In the genomic region with DNA sequence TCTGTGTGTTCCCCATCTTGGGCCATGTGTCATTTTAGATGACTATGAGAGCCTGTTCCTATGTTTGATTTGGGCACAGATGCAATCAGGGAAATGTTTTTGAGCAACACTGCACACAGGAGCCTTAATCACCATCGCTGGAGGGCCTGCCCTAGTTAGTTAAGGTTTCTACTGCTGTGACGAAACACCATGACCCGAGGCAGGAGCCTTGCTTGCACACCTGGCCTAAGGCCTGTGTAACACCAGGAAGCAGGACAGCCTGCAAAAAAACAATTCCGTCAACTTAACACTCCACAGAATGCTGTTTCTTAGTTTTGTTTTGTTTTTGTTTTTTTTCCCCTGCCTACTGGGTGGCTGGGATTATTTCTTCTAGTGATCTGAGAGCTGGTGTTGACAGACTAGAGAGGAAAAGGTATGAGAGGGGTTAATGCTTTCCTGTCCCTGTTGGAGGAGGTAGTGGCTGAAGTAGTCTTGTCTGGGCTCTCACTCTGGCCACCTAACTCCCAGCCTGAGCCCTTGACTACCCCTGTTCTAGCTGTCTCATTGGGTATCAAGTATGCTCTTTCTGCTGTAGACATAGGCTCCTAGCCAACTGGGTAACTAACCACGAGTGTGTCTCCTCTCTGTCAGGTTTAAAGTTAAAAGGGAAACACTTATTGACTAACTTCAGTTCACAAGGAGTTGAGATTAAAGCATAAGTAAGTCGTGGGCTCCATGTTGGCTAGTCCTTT, we compare ENCODE assay signal across 27 mouse cellular contexts. TPM values are rescaled to one million over a fixed set of nuclear protein-coding genes. Genes with fewer than 3 reads are reported as not detected.
DNase-seq lines count a peak whose midpoint lies in the region; ATAC-seq and TF ChIP-seq lines count a peak whose summit lies in the region.
"Had no signal": no experiment of that assay in that cellular context is flagged by ENCODE, and none has a peak within 500 bp of the region (broad histone marks: within the 10 kb centered on the region; RNA-seq: fewer than 3 reads in every experiment).

No protein-coding gene starts in this region.

- H3K27ac ChIP-seq in lung, postnatal 0 days (ENCODE audit: low read length): no peak overlapping the region
- H3K27ac ChIP-seq in midbrain, embryonic 11.5 days (ENCODE audit: low read depth, low read length): no peak overlapping the region
- H3K27ac ChIP-seq: gastrocnemius, adult 2 months; layer of hippocampus, adult 2 months; limb, embryonic 13.5 days; liver, embryonic 15.5 days; midbrain, embryonic 13.5 days had no signal

- no peaks in the 10 kb centered on the region for H3K4me1 ChIP-seq in lung, postnatal 0 days (ENCODE audit: insufficient read depth, low read depth, low read length)
- no peaks in the 10 kb centered on the region for H3K4me1 ChIP-seq in midbrain, embryonic 11.5 days (ENCODE audit: control insufficient read depth, insufficient read depth, low read length)
- H3K4me1 ChIP-seq: liver, embryonic 15.5 days; megakaryocyte, embryonic 14.5 days had no signal

- TF ChIP-seq CTCF in lung, postnatal 0 days (IDR thresholded peaks at IDR 0.05): no peak

- peak; percentile 96 for ATAC-seq in lung, postnatal 0 days
- no peak for ATAC-seq in midbrain, embryonic 11.5 days (ENCODE audit: low FRiP score)
- ATAC-seq: forebrain, embryonic 16.5 days; hindbrain, embryonic 16.5 days; midbrain, embryonic 13.5 days; Patski had no signal

- no peak overlapping the region for H3K9ac ChIP-seq in lung, postnatal 0 days (replicated peaks; ENCODE audit: low read depth)
- H3K9ac ChIP-seq in midbrain, embryonic 11.5 days (ENCODE audit: low read length): no peak overlapping the region
- H3K9ac ChIP-seq: limb, embryonic 13.5 days; liver, embryonic 15.5 days; midbrain, embryonic 13.5 days had no signal

- H3K27me3 ChIP-seq in lung, postnatal 0 days (replicated peaks; ENCODE audit: insufficient read depth, low read length): no peaks in the 10 kb centered on the region
- H3K27me3 ChIP-seq in midbrain, embryonic 11.5 days (ENCODE audit: control insufficient read depth, insufficient read depth, low read length): no peaks in the 10 kb centered on the region
- H3K27me3 ChIP-seq: limb, embryonic 13.5 days; liver, embryonic 15.5 days; midbrain, embryonic 13.5 days; Patski had no signal

- WGBS in lung, postnatal 0 days: 57% methylated on average over 6 of the region's 6 CpGs
- WGBS in midbrain, embryonic 11.5 days: 79% methylated on average over 6 of the region's 6 CpGs

- peak; percentile 35 for DNase-seq in kidney, adult 9 months
- DNase-seq in kidney, adult 11 months: no peak
- peak; percentile 18 to 39 for DNase-seq in lung, adult 18-20 months
- DNase-seq in lung, postnatal 4 days: no peak
- DNase-seq in lung, postnatal 0 days (ENCODE audit: low spot score): peak; percentile 86
- DNase-seq in layer of hippocampus, postnatal 36 days: no peak
- DNase-seq in midbrain, embryonic 11.5 days (ENCODE audit: low spot score, missing footprints): no peak
- DNase-seq: adrenal gland, postnatal 14 days; cerebellum, adult 11 months; cerebellum, adult 9-10 months; cerebellum, postnatal 36 days; gastrocnemius, adult 2 months; gastrocnemius, postnatal 36 days; kidney, postnatal 14 days; thymus, postnatal 4 days had no signal

- H3K9me3 ChIP-seq in lung, postnatal 0 days (ENCODE audit: low read length): no peaks in the 10 kb centered on the region
- no peaks in the 10 kb centered on the region for H3K9me3 ChIP-seq in midbrain, embryonic 11.5 days (ENCODE audit: control insufficient read depth, low read length)
- H3K9me3 ChIP-seq: limb, embryonic 13.5 days; liver, embryonic 15.5 days; midbrain, embryonic 13.5 days had no signal

- no peak overlapping the region for H3K4me2 ChIP-seq in lung, postnatal 0 days (replicated peaks; ENCODE audit: low read depth, low read length)
- H3K4me2 ChIP-seq in midbrain, embryonic 11.5 days: no peak overlapping the region
- H3K4me2 ChIP-seq: limb, embryonic 13.5 days; liver, embryonic 15.5 days; midbrain, embryonic 13.5 days had no signal

- no peak overlapping the region for H3K4me3 ChIP-seq in lung, postnatal 0 days (ENCODE audit: low read depth, low read length)
- no peak overlapping the region for H3K4me3 ChIP-seq in midbrain, embryonic 11.5 days (ENCODE audit: low read depth, low read length)
- H3K4me3 ChIP-seq: gastrocnemius, adult 2 months; layer of hippocampus, adult 2 months; limb, embryonic 13.5 days; liver, embryonic 15.5 days; megakaryocyte, embryonic 14.5 days; midbrain, embryonic 13.5 days had no signal

- peak; percentile 53; the same call in 1 of the 2 replicates for TF ChIP-seq EP300 in lung, postnatal 0 days (IDR thresholded peaks at IDR 0.05)

- no peaks in the 10 kb centered on the region for H3K36me3 ChIP-seq in lung, postnatal 0 days (ENCODE audit: insufficient read depth, low read length)
- no peaks in the 10 kb centered on the region for H3K36me3 ChIP-seq in midbrain, embryonic 11.5 days (ENCODE audit: control insufficient read depth, insufficient read depth, low read length)
- H3K36me3 ChIP-seq: limb, embryonic 13.5 days; liver, embryonic 15.5 days; midbrain, embryonic 13.5 days had no signal

RNA-seq across cellular contexts. Expression of gene Vwa3b, which starts 30.6 kb away (rescaled TPM):
- 1.4 and 2.3 TPM in 2 replicates for polyA plus RNA-seq in lung, postnatal 0 days (2015; fragmentation: Nextera tagmentation; extraction: Ambion mirVana)
- 10 to 100 TPM; 21.0 to 29.4 TPM for total RNA-seq in layer of hippocampus, postnatal 36 days (2021)
- 0.23 TPM in 1 of 2 replicates, not detected in the other for polyA plus RNA-seq in midbrain, embryonic 11.5 days (2014; fragmentation: Nextera tagmentation; extraction: Ambion mirVana)
- total RNA-seq: MEL; monocyte, adult 5-6 weeks had no signal
- polyA plus RNA-seq: forebrain, embryonic 11.5 days; kidney, embryonic 14.5 days; liver, embryonic 15.5 days; Patski had no signal

Comparison
In these comparisons a context has a peak if more than half of its experiments do, and no peak if none do; other contexts are left out.
1. DNase-seq: peak in kidney, adult 9 months (single experiment), lung, adult 18-20 months (2 of 2) and lung, postnatal 0 days (single experiment); none in kidney, adult 11 months (single experiment), lung, postnatal 4 days (0 of 2), layer of hippocampus, postnatal 36 days (0 of 2) and midbrain, embryonic 11.5 days (single experiment).